Mouse (Mus musculus): Measurements from ENCODE around the gene Atp6v1c2. TPM values are rescaled to one million over a fixed set of nuclear protein-coding genes. Genes with fewer than 3 reads are reported as not detected.
A peak's percentile ranks its signal among the peaks of the same experiment; 100 is the strongest.

The Atp6v1c2 gene
- polyA plus RNA-seq, 1 experiment, result 0.35 TPM

GRCm38 (mm10) chr12:17358981-17359380 lies 29.8 kb upstream of the Atp6v1c2 start:
- Histone ChIP-seq H3K79me3 (ENCODE audit: low read depth) (no peaks in the 10 kb centered on the region), H3K79me2 (ENCODE audit: control insufficient read depth, insufficient read depth) (no peaks in the 10 kb centered on the region), H3K4me3 (ENCODE audit: insufficient read depth, poor library complexity, severe bottlenecking) (no peak overlapping the region), H3K36me3 (ENCODE audit: control insufficient read depth, insufficient read depth) (peaks cover 97% of the 10 kb centered on the region), H3K27me3 (ENCODE audit: control insufficient read depth, insufficient read depth, insufficient read length) (no peaks in the 10 kb centered on the region), H3ac (ENCODE audit: control insufficient read depth, insufficient read length, low read depth) (no peak overlapping the region)
- no peak for TF ChIP-seq CEBPB (IDR thresholded peaks at IDR 0.05; ENCODE audit: low read depth)
- TF ChIP-seq USF1 (IDR thresholded peaks at IDR 0.05; ENCODE audit: low read depth), result no peak
- TF ChIP-seq MYOG (IDR thresholded peaks at IDR 0.05; ENCODE audit: control insufficient read depth, extremely low read depth, insufficient read length), result no peak
- no peak for TF ChIP-seq MAX (IDR thresholded peaks at IDR 0.05)
- no peak for TF ChIP-seq MYOD1 (IDR thresholded peaks at IDR 0.05; ENCODE audit: control insufficient read depth, insufficient read length, low read depth)
- TF ChIP-seq FOSL1 (IDR thresholded peaks at IDR 0.05; ENCODE audit: insufficient read depth, low read length, poor library complexity, severe bottlenecking), result no peak
- no peak for TF ChIP-seq CTCF (IDR thresholded peaks at IDR 0.05; ENCODE audit: control insufficient read depth, insufficient read depth, insufficient read length)

DNA sequence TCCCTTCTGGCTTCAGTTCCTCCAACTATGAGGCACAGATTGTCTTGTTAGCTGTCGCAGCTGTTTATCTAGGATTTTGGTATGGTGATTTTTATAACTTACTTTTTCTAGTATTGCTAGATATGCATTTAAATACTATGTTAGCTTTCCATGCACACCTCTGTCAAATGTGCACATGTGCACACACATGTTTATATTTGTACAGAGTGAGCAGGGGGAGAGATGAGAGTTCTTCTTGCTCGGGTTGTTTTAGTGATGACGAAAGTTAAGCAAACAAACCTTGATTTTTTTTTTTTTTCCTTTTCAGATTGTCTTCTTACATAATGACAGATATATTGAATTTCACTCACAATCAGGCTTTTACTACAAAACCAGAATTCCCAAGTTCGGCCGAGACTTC lies 28.6 kb upstream of the Atp6v1c2 start:
- peaks cover 1% of the 10 kb centered on the region for H3K79me3 ChIP-seq (ENCODE audit: low read depth)
- peaks cover 97% of the 10 kb centered on the region for H3K36me3 ChIP-seq (ENCODE audit: control insufficient read depth, insufficient read depth)
- H3K27me3 ChIP-seq (ENCODE audit: control insufficient read depth, insufficient read depth, insufficient read length), result no peaks in the 10 kb centered on the region

GRCm38 (mm10) chr12:17356853-17357252 lies 27.7 kb upstream of the Atp6v1c2 start:
- TF ChIP-seq FOSL1 (IDR thresholded peaks at IDR 0.05; ENCODE audit: insufficient read depth, low read length, poor library complexity, severe bottlenecking), result no peak
- no peak for TF ChIP-seq CTCF (IDR thresholded peaks at IDR 0.05; ENCODE audit: control insufficient read depth, insufficient read depth, insufficient read length)
- TF ChIP-seq MYOD1 (IDR thresholded peaks at IDR 0.05; ENCODE audit: control insufficient read depth, insufficient read length, low read depth), result no peak
- TF ChIP-seq USF1 (IDR thresholded peaks at IDR 0.05; ENCODE audit: low read depth), result no peak
- TF ChIP-seq MAX (IDR thresholded peaks at IDR 0.05), result no peak
- TF ChIP-seq CEBPB (IDR thresholded peaks at IDR 0.05; ENCODE audit: low read depth), result no peak
- no peak for TF ChIP-seq MYOG (IDR thresholded peaks at IDR 0.05; ENCODE audit: control insufficient read depth, extremely low read depth, insufficient read length)
- Histone ChIP-seq H3K36me3 (ENCODE audit: control insufficient read depth, insufficient read depth) (peaks cover 97% of the 10 kb centered on the region), H3ac (ENCODE audit: control insufficient read depth, insufficient read length, low read depth) (no peak overlapping the region), H3K79me2 (ENCODE audit: control insufficient read depth, insufficient read depth) (peaks cover 13% of the 10 kb centered on the region), H3K4me3 (ENCODE audit: insufficient read depth, poor library complexity, severe bottlenecking) (no peak overlapping the region), H3K79me3 (ENCODE audit: low read depth) (peaks cover 1% of the 10 kb centered on the region), H3K27me3 (ENCODE audit: control insufficient read depth, insufficient read depth, insufficient read length) (no peaks in the 10 kb centered on the region)

More for the DNA sequence above, 28.6 kb upstream of the Atp6v1c2 start:
- TF ChIP-seq CTCF (IDR thresholded peaks at IDR 0.05; ENCODE audit: control insufficient read depth, insufficient read depth, insufficient read length), result no peak
- TF ChIP-seq MAX (IDR thresholded peaks at IDR 0.05), result no peak
- TF ChIP-seq USF1 (IDR thresholded peaks at IDR 0.05; ENCODE audit: low read depth), result no peak
- TF ChIP-seq FOSL1 (IDR thresholded peaks at IDR 0.05; ENCODE audit: insufficient read depth, low read length, poor library complexity, severe bottlenecking), result no peak
- TF ChIP-seq MYOG (IDR thresholded peaks at IDR 0.05; ENCODE audit: control insufficient read depth, extremely low read depth, insufficient read length), result no peak
- no peak for TF ChIP-seq CEBPB (IDR thresholded peaks at IDR 0.05; ENCODE audit: low read depth)
- TF ChIP-seq MYOD1 (IDR thresholded peaks at IDR 0.05; ENCODE audit: control insufficient read depth, insufficient read length, low read depth), result no peak
- Histone ChIP-seq H3K79me2 (ENCODE audit: control insufficient read depth, insufficient read depth) (peaks cover 3% of the 10 kb centered on the region), H3ac (ENCODE audit: control insufficient read depth, insufficient read length, low read depth) (no peak overlapping the region), H3K4me3 (ENCODE audit: insufficient read depth, poor library complexity, severe bottlenecking) (no peak overlapping the region)

- H3K4me3 ChIP-seq (ENCODE audit: insufficient read depth, poor library complexity, severe bottlenecking), result no peak overlapping the region
- H3K27me3 ChIP-seq (ENCODE audit: control insufficient read depth, insufficient read depth, insufficient read length), result no peaks in the 10 kb centered on the region
- no peak overlapping the region for H3ac ChIP-seq (ENCODE audit: control insufficient read depth, insufficient read length, low read depth)
- peaks cover 35% of the 10 kb centered on the region for H3K79me3 ChIP-seq (ENCODE audit: low read depth)
- H3K36me3 ChIP-seq (ENCODE audit: control insufficient read depth, insufficient read depth), result peaks cover 52% of the 10 kb centered on the region
- TF ChIP-seq MYOD1 (IDR thresholded peaks at IDR 0.05; ENCODE audit: control insufficient read depth, insufficient read length, low read depth) (no peak), MAX (IDR thresholded peaks at IDR 0.05) (no peak), MYOG (IDR thresholded peaks at IDR 0.05; ENCODE audit: control insufficient read depth, extremely low read depth, insufficient read length) (no peak), USF1 (IDR thresholded peaks at IDR 0.05; ENCODE audit: low read depth) (no peak), FOSL1 (IDR thresholded peaks at IDR 0.05; ENCODE audit: insufficient read depth, low read length, poor library complexity, severe bottlenecking) (no peak), CEBPB (IDR thresholded peaks at IDR 0.05; ENCODE audit: low read depth) (no peak), CTCF (IDR thresholded peaks at IDR 0.05; ENCODE audit: control insufficient read depth, insufficient read depth, insufficient read length) (no peak)
- H3K79me2 ChIP-seq (ENCODE audit: control insufficient read depth, insufficient read depth), result peaks cover 65% of the 10 kb centered on the region
Measured at GRCm38 (mm10) chr12:17350106-17350505, 20.9 kb upstream of the Atp6v1c2 start.

DNA sequence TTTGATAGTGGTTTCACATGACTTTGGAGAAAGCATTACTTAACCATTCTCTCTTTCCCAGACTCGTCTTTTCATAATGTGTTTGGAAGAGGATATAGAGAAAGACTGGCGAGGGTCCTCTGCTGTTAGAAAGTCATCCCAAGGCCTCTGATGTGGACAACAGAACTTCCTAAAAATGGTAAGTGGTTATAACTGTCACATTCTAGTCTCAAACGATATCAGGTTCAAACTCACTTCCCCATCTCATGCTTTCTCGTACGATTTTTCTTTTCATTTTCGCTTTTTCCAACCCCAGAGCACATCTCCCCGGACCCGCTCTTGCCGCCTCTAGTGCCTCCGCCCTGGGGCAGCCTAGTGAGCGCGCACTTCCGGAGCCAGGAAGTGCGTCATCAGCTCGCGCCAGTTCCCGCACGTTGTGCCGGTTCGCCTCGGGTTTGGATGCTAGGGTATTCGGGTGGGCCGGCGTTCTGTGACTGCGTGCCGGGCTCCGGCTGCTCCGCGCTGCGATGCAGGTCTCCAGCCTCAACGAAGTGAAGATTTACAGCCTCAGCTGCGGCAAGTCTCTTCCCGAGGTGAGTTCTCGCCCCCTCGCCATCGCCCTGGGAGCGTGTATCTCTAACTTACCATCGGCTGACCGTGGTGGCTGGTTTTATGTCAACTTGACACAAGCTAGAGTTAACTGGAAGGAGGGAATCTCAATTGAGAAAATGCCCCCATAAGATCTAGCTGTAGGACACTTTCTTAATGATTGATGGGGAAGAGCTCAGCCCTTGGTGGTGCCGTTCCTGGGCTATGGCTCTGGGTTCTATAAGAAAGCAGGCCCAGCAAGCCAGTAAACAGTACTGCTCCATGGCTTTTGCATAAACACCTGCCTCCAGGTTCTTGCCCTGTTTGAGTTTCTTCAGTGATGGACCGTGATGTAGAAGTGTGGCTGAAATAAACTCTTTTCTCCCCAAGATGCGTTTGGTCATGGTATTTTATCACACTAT lies 19.2 kb upstream of the Atp6v1c2 start, which contains the start of gene Nol10:
Nol10 (plus strand) TSS at position 411 of the 989 bp plus-strand sequence.
- peaks cover 35% of the 10 kb centered on the region for H3K79me3 ChIP-seq (ENCODE audit: low read depth)
- peak within 1 kb of the TSS; percentile 100 for H3ac ChIP-seq (ENCODE audit: control insufficient read depth, insufficient read length, low read depth)
- peak within 1 kb of the TSS; percentile 88 for H3K4me3 ChIP-seq (ENCODE audit: insufficient read depth, poor library complexity, severe bottlenecking)
- H3K79me2 ChIP-seq (ENCODE audit: control insufficient read depth, insufficient read depth), result peaks cover 65% of the 10 kb centered on the region
- H3K36me3 ChIP-seq (ENCODE audit: control insufficient read depth, insufficient read depth), result peaks cover 34% of the 10 kb centered on the region
- TF ChIP-seq MAX (IDR thresholded peaks at IDR 0.05) (no peak), CTCF (IDR thresholded peaks at IDR 0.05; ENCODE audit: control insufficient read depth, insufficient read depth, insufficient read length) (no peak), CEBPB (IDR thresholded peaks at IDR 0.05; ENCODE audit: low read depth) (no peak), USF1 (IDR thresholded peaks at IDR 0.05; ENCODE audit: low read depth) (no peak), FOSL1 (IDR thresholded peaks at IDR 0.05; ENCODE audit: insufficient read depth, low read length, poor library complexity, severe bottlenecking) (no peak), MYOG (IDR thresholded peaks at IDR 0.05; ENCODE audit: control insufficient read depth, extremely low read depth, insufficient read length) (no peak), MYOD1 (IDR thresholded peaks at IDR 0.05; ENCODE audit: control insufficient read depth, insufficient read length, low read depth) (no peak)
- H3K27me3 ChIP-seq (ENCODE audit: control insufficient read depth, insufficient read depth, insufficient read length), result no peaks in the 10 kb centered on the region
